Comparison of ENCODE assay signal across 8 mouse cellular contexts in the genomic region with DNA sequence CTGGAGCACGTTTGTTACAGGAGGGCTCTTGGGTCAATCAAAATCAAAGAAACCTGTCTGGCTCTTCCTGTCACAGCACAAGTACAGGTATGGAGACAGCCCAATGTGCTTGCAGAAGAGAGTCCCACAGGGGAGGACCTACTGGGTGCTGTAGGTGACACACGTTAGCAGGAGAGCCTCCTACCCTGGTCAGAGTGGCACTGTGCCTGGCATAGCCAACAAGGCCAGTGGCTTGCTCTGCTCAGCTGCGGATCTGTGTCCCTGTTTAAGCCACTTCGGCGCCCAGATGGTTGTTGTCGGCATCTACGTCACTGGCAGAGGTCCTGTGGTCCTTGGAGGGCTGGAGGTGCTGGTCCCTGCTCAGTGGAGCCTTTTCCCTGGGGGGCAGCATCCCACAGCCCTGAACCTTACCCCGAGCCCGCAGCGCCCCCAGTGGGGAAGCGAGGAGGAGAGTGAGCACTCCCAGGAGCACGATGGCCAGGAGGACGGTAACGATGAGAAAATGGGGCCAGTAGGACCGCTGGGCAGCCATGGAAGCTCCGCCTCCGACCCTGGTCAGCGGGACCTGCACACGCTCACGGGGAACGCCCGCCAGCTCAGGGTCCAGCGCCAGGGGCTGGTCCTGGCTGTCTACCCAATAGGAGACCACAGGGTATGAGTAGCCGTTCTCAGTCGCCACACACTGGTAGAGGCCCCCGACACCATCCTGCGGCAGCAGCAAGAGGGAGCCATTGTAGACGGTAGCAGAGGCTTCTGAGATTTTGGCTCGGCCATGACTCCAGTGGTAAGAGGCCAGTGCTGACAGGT. TPM values are rescaled to one million over a fixed set of nuclear protein-coding genes. Genes with fewer than 3 reads are reported as not detected.
DNase-seq lines count a peak whose midpoint lies in the region; ATAC-seq lines count a peak whose summit lies in the region.

No protein-coding gene starts in this region.

- peak; percentile 39 for DNase-seq in kidney, adult 11 months
- DNase-seq in kidney, adult 8-10 months, result no peak
- DNase-seq in cerebellum, adult 11 months, result peak; percentile 76
- DNase-seq in forebrain, embryonic 10.5 days (ENCODE audit: extremely low spot score, low spot score), result peak; percentile 79
- peak; percentile 54 to 68 for DNase-seq in heart, postnatal 10 days
- peak; percentile 47 to 62 for DNase-seq in layer of hippocampus, postnatal 14 days (ENCODE audit: low spot score in 2 of 2)

- peak; percentile 78 for ATAC-seq in stomach, embryonic 16.5 days (ENCODE audit: insufficient read depth, low FRiP score)

- peaks cover 33% of the 10 kb centered on the region for H3K27me3 ChIP-seq in forebrain, embryonic 10.5 days (ENCODE audit: poor library complexity, severe bottlenecking)
- H3K27me3 ChIP-seq in megakaryocyte, embryonic 14.5 days (replicated peaks), result peaks cover 49% of the 10 kb centered on the region
- no peaks in the 10 kb centered on the region for H3K27me3 ChIP-seq in stomach, embryonic 16.5 days (ENCODE audit: control insufficient read depth, insufficient read depth, low read length)

- H3K4me1 ChIP-seq in forebrain, embryonic 10.5 days, result peaks cover 51% of the 10 kb centered on the region
- H3K4me1 ChIP-seq in megakaryocyte, embryonic 14.5 days, result peaks cover 45% of the 10 kb centered on the region
- peaks cover 19% of the 10 kb centered on the region for H3K4me1 ChIP-seq in stomach, embryonic 16.5 days (ENCODE audit: control insufficient read depth, insufficient read depth, low read length)

- 10% methylated on average over 29 of the region's 29 CpGs for WGBS in forebrain, embryonic 10.5 days
- WGBS in stomach, embryonic 16.5 days, result 14% methylated on average over 29 of the region's 29 CpGs

- no peaks in the 10 kb centered on the region for H3K9me3 ChIP-seq in forebrain, embryonic 10.5 days
- peaks cover 6% of the 10 kb centered on the region; the same call in 1 of the 2 replicates for H3K9me3 ChIP-seq in megakaryocyte, embryonic 14.5 days
- no peaks in the 10 kb centered on the region for H3K9me3 ChIP-seq in stomach, embryonic 16.5 days (replicated peaks; ENCODE audit: control insufficient read depth, low read length)

- peak overlapping the region; percentile 45 for H3K4me3 ChIP-seq in forebrain, embryonic 10.5 days
- H3K4me3 ChIP-seq in megakaryocyte, embryonic 14.5 days (replicated peaks), result peak overlapping the region; percentile 73
- peak overlapping the region; percentile 35 for H3K4me3 ChIP-seq in stomach, embryonic 16.5 days (replicated peaks; ENCODE audit: low read length)

- H3K27ac ChIP-seq in forebrain, embryonic 10.5 days, result peak overlapping the region; percentile 81
- H3K27ac ChIP-seq in stomach, embryonic 16.5 days (ENCODE audit: low read length), result no peak overlapping the region

- H3K36me3 ChIP-seq in forebrain, embryonic 10.5 days (replicated peaks), result 0 out of 2 replicates have a peak, but pooled peaks cover 8% of the 10 kb centered on the region
- peaks cover 2% of the 10 kb centered on the region for H3K36me3 ChIP-seq in megakaryocyte, embryonic 14.5 days (replicated peaks; ENCODE audit: low read length)
- no peaks in the 10 kb centered on the region for H3K36me3 ChIP-seq in stomach, embryonic 16.5 days (ENCODE audit: control insufficient read depth, insufficient read depth, low read length)

- peak overlapping the region; percentile 66 for H3K9ac ChIP-seq in stomach, embryonic 16.5 days (ENCODE audit: low read length)

- intact Hi-C loops in heart, postnatal 10 days (cut with DNase I), result no loop called here

- H3K4me2 ChIP-seq in stomach, embryonic 16.5 days (ENCODE audit: low read depth, low read length), result peak overlapping the region; percentile 55

RNA-seq across cellular contexts. Expression of a gene that starts 11.7 kb away (rescaled TPM):
- polyA plus RNA-seq in forebrain, embryonic 10.5 days (2016; fragmentation: Nextera tagmentation; extraction: Ambion mirVana), result 17.9 and 20.0 TPM in 2 replicates
- 10 to 100 TPM; 15.2 to 16.3 TPM for total RNA-seq in heart, postnatal 10 days (2021)
- 10 to 100 TPM; 68.6 to 70.3 TPM for total RNA-seq in layer of hippocampus, postnatal 14 days (2021)
- polyA plus RNA-seq in megakaryocyte, embryonic 14.5 days (2012; ENCODE audit: insufficient read depth, low replicate concordance), result 6.7 and 7.2 TPM in 2 replicates
- polyA plus RNA-seq in stomach, embryonic 16.5 days (2015; fragmentation: Nextera tagmentation; extraction: Ambion mirVana), result 18.0 and 20.0 TPM in 2 replicates

RNA-seq across cellular contexts. Expression of a gene that starts 24.4 kb away (rescaled TPM):
- polyA plus RNA-seq in forebrain, embryonic 10.5 days (2016; fragmentation: Nextera tagmentation; extraction: Ambion mirVana), result 5.9 and 6.7 TPM in 2 replicates
- total RNA-seq in heart, postnatal 10 days (2021), result 1 to 10 TPM; 1.8 to 1.9 TPM
- 10 to 100 TPM; 33.1 to 38.1 TPM for total RNA-seq in layer of hippocampus, postnatal 14 days (2021)
- polyA plus RNA-seq in megakaryocyte, embryonic 14.5 days (2012; ENCODE audit: insufficient read depth, low replicate concordance), result 8.4 and 26.0 TPM in 2 replicates
- polyA plus RNA-seq in stomach, embryonic 16.5 days (2015; fragmentation: Nextera tagmentation; extraction: Ambion mirVana), result 33.1 and 38.4 TPM in 2 replicates

RNA-seq across cellular contexts. Expression of a gene that starts 26.5 kb away (rescaled TPM):
- 177 and 181 TPM in 2 replicates for polyA plus RNA-seq in forebrain, embryonic 10.5 days (2016; fragmentation: Nextera tagmentation; extraction: Ambion mirVana)
- 10 to 100 TPM; 43.4 to 49.5 TPM for total RNA-seq in heart, postnatal 10 days (2021)
- 1 to 10 TPM; 6.9 to 9.9 TPM for total RNA-seq in layer of hippocampus, postnatal 14 days (2021)
- polyA plus RNA-seq in megakaryocyte, embryonic 14.5 days (2012; ENCODE audit: insufficient read depth, low replicate concordance), result 73.6 and 114 TPM in 2 replicates
- polyA plus RNA-seq in stomach, embryonic 16.5 days (2015; fragmentation: Nextera tagmentation; extraction: Ambion mirVana), result 98.9 and 104 TPM in 2 replicates

RNA-seq across cellular contexts. Expression of a gene that starts 52.3 kb away (rescaled TPM):
- polyA plus RNA-seq in forebrain, embryonic 10.5 days (2016; fragmentation: Nextera tagmentation; extraction: Ambion mirVana), result 0.84 TPM in 1 of 2 replicates, not detected in the other
- total RNA-seq in heart, postnatal 10 days (2021), result not detected
- total RNA-seq in layer of hippocampus, postnatal 14 days (2021), result 1 to 10 TPM in 1 of 2 experiments, not detected in 1; 1.3 TPM
- not detected in 2 replicates for polyA plus RNA-seq in megakaryocyte, embryonic 14.5 days (2012; ENCODE audit: insufficient read depth, low replicate concordance)
- polyA plus RNA-seq in stomach, embryonic 16.5 days (2015; fragmentation: Nextera tagmentation; extraction: Ambion mirVana), result not detected in 2 replicates

RNA-seq across cellular contexts. Expression of a gene that starts 58.1 kb away (rescaled TPM):
- not detected in 2 replicates for polyA plus RNA-seq in forebrain, embryonic 10.5 days (2016; fragmentation: Nextera tagmentation; extraction: Ambion mirVana)
- total RNA-seq in heart, postnatal 10 days (2021), result not detected
- total RNA-seq in layer of hippocampus, postnatal 14 days (2021), result not detected
- polyA plus RNA-seq in megakaryocyte, embryonic 14.5 days (2012; ENCODE audit: insufficient read depth, low replicate concordance), result not detected in 2 replicates
- 4.4 and 12.2 TPM in 2 replicates for polyA plus RNA-seq in stomach, embryonic 16.5 days (2015; fragmentation: Nextera tagmentation; extraction: Ambion mirVana)

Comparison
In these comparisons a context has a peak if more than half of its experiments do, and no peak if none do; other contexts are left out.
1. DNase-seq: peak in kidney, adult 11 months (single experiment), cerebellum, adult 11 months (single experiment), forebrain, embryonic 10.5 days (single experiment), heart, postnatal 10 days (2 of 2) and layer of hippocampus, postnatal 14 days (2 of 2); none in kidney, adult 8-10 months (0 of 2).
2. Peak in every context shown above with its lines, with median percentiles within 50 percentile points of each other: H3K4me3 ChIP-seq.